Mouse (Mus musculus) G1E (cell line): Measurements from ENCODE around the gene Jund. TPM values are rescaled to one million over a fixed set of nuclear protein-coding genes. Genes with fewer than 3 reads are reported as not detected.

Experiments
- ATAC-seq: 2 replicates; pipeline ENCODE4 v1.8.0; 2016; ENCODE audit warnings: mild to moderate bottlenecking; ENCODE audit not compliant: insufficient number of reproducible peaks, poor library complexity, low FRiP score, severe bottlenecking; ENCODE audit errors: extremely low read depth
- DNase-seq: peaks from one replicate; pipeline ENCODE4 v3.0.0; 2012; ENCODE audit warnings: low spot score
- H3K27me3 ChIP-seq: 2 replicates; pipeline ENCODE4 v1.6.1; 2012; ENCODE audit warnings: mild to moderate bottlenecking, low read length, inconsistent platforms; ENCODE audit not compliant: insufficient read depth
- H3K36me3 ChIP-seq: replicated peaks from 2 replicates; pipeline ENCODE3; 2012; ENCODE audit warnings: mild to moderate bottlenecking, inconsistent platforms
- H3K4me1 ChIP-seq: 2 replicates; pipeline ENCODE4 v1.6.1; 2012; ENCODE audit warnings: low read depth, low read length, inconsistent platforms, mixed read lengths; ENCODE audit not compliant: insufficient read depth
- H3K4me3 ChIP-seq: 2 replicates; pipeline ENCODE4 v1.5.1; 2012; ENCODE audit warnings: low read depth, mild to moderate bottlenecking, inconsistent platforms, low read length, moderate library complexity, mixed read lengths
- H3K9me3 ChIP-seq: replicated peaks from 2 replicates; pipeline ENCODE4 v1.6.1; 2012; ENCODE audit warnings: inconsistent platforms
- CTCF ChIP-seq: IDR thresholded peaks from 2 replicates; pipeline ENCODE4 v1.5.1; 2012; ENCODE audit warnings: low read depth, low read length, inconsistent platforms, mixed read lengths
- GATA1 ChIP-seq: IDR thresholded peaks from 2 replicates; pipeline ENCODE4 v1.6.1; 2012; ENCODE audit warnings: borderline replicate concordance, low read length, inconsistent platforms, mixed read lengths
- GATA2 ChIP-seq: IDR thresholded peaks from 2 replicates; pipeline ENCODE4 v1.6.1; 2012; ENCODE audit warnings: low read depth, low read length, inconsistent platforms, borderline replicate concordance
- POLR2AphosphoS5 ChIP-seq: IDR thresholded peaks from 2 replicates; pipeline ENCODE4 v1.6.1; 2012; ENCODE audit warnings: low read depth, low read length, inconsistent platforms; ENCODE audit not compliant: insufficient replicate concordance
- TAL1 ChIP-seq: conservative IDR thresholded peaks from 2 replicates; pipeline ENCODE4 v1.6.1; 2012; ENCODE audit warnings: low read depth, low read length, inconsistent platforms, mixed read lengths
- polyA plus RNA-seq: library from polyadenylated mRNA; stranded (reverse); fragments of >175 nt; gene quantifications from 2 replicates; pipeline ENCODE4 v1.2.3, GENCODE M21; 2012
- total RNA-seq, 2 experiments: library from RNA; stranded (forward) in 1 of 2; stranded (reverse) in 1 of 2; fragments of 200-1000 nt in 1 of 2; fragments of >200 nt in 1 of 2; fragmentation: Nextera tagmentation in 1 of 2; gene quantifications; 2 replicates each; pipeline ENCODE4 v1.2.3; 2014 to 2017

Gene Jund
- total and polyA plus RNA-seq, 3 experiments: 40.2 to 183 (median 60.3) TPM

- ATAC-seq: no peak
These were observed 3.5 kb downstream of the Jund start for GRCm38 (mm10) chr8:70701982-70702841.

GRCm38 (mm10) chr8:70702842-70703182, 4.1 kb downstream of the Jund start:
- no peaks in the 10 kb centered on the region for H3K9me3 ChIP-seq
- ATAC-seq (no peak), DNase-seq (no peak)
- no peak overlapping the region for H3K4me3 ChIP-seq
- no peak for TF ChIP-seq CTCF
- no peak for TF ChIP-seq TAL1
- TF ChIP-seq POLR2AphosphoS5: no peak
- no peak for TF ChIP-seq GATA1
- TF ChIP-seq GATA2: no peak
- peaks cover 24% of the 10 kb centered on the region for H3K27me3 ChIP-seq
- peaks cover 34% of the 10 kb centered on the region for H3K4me1 ChIP-seq
- peaks cover 15% of the 10 kb centered on the region for H3K36me3 ChIP-seq

More at GRCm38 (mm10) chr8:70701982-70702841, 3.5 kb downstream of the Jund start:
- H3K36me3 ChIP-seq: peaks cover 15% of the 10 kb centered on the region
- TF ChIP-seq GATA1: no peak
- TF ChIP-seq TAL1: no peak
- TF ChIP-seq GATA2: no peak
- TF ChIP-seq CTCF: no peak
- no peak for TF ChIP-seq POLR2AphosphoS5
- no peak for DNase-seq
- no peaks in the 10 kb centered on the region for H3K9me3 ChIP-seq
- peaks cover 35% of the 10 kb centered on the region for H3K4me1 ChIP-seq
- no peak overlapping the region for H3K4me3 ChIP-seq
- H3K27me3 ChIP-seq: peaks cover 18% of the 10 kb centered on the region

GRCm38 (mm10) chr8:70703287-70703686, 4.5 kb downstream of the Jund start, which contains the start of gene Iqcn:
Iqcn (plus strand) TSS chr8:70703457.
- no peaks in the 10 kb centered on the region for H3K9me3 ChIP-seq
- H3K4me3 ChIP-seq: no peak within 1 kb of the TSS
- no peak for ATAC-seq
- peaks cover 29% of the 10 kb centered on the region for H3K4me1 ChIP-seq
- peaks cover 28% of the 10 kb centered on the region for H3K27me3 ChIP-seq
- no peak for DNase-seq
- peaks cover 15% of the 10 kb centered on the region for H3K36me3 ChIP-seq
- TF ChIP-seq GATA2 (no peak), POLR2AphosphoS5 (no peak), GATA1 (no peak), CTCF (no peak)

- Histone ChIP-seq H3K4me3 (no peak overlapping the region), H3K27me3 (peaks cover 76% of the 10 kb centered on the region), H3K4me1 (peaks cover 7% of the 10 kb centered on the region; the same call in 1 of the 2 replicates), H3K9me3 (no peaks in the 10 kb centered on the region), H3K36me3 (no peaks in the 10 kb centered on the region)
- DNase-seq: no peak
- ATAC-seq: no peak
- TF ChIP-seq POLR2AphosphoS5 (no peak), GATA2 (no peak), CTCF (no peak), TAL1 (no peak), GATA1 (no peak)
These were observed 9.5 kb downstream of the Jund start for GRCm38 (mm10) chr8:70708281-70708680.

- ATAC-seq (no peak), DNase-seq (no peak)
- H3K4me3 ChIP-seq: no peak overlapping the region
- no peaks in the 10 kb centered on the region for H3K36me3 ChIP-seq
- peaks cover 84% of the 10 kb centered on the region for H3K27me3 ChIP-seq
- TF ChIP-seq CTCF (no peak), POLR2AphosphoS5 (no peak), GATA2 (no peak), GATA1 (no peak), TAL1 (no peak)
- 0 out of 2 replicates have a peak, but pooled peaks cover 5% of the 10 kb centered on the region for H3K4me1 ChIP-seq
- no peaks in the 10 kb centered on the region for H3K9me3 ChIP-seq
These were observed 11.0 kb downstream of the Jund start for GRCm38 (mm10) chr8:70709794-70710193.

GRCm38 (mm10) chr8:70710296-70710695, 11.5 kb downstream of the Jund start:
- DNase-seq (no peak), ATAC-seq (no peak)
- TF ChIP-seq TAL1 (no peak), POLR2AphosphoS5 (no peak), CTCF (no peak), GATA1 (no peak), GATA2 (no peak)
- Histone ChIP-seq H3K9me3 (no peaks in the 10 kb centered on the region), H3K27me3 (peaks cover 84% of the 10 kb centered on the region), H3K36me3 (no peaks in the 10 kb centered on the region), H3K4me3 (no peak overlapping the region), H3K4me1 (0 out of 2 replicates have a peak, but pooled peaks cover 5% of the 10 kb centered on the region)
